Mouse (Mus musculus) cerebellum, adult 9-10 months (tissue): ENCODE measurements around the gene Samd4.

ENCODE experiments used
- DNase-seq: peaks from one replicate; pipeline ENCODE4 v3.0.0; 2022

Gene Samd4

DNA sequence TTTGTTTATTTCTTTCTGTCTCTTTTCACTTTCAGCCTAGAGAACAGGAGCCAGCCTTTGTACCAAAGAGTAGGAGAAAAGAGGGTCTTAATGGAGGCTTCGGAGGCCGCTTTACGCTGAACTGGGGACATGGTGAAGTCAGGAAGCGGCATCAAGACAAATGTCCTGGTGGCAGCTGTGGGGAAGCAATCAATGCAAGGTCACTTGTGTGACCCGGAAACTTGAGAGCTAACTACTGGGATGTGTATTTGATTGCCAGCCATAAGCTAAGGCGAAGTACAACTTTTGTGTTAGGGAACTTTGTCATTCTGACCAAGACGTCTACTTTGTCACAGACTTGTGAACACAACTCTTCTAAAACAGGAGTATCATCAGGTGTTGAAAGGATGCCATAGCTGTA is 73.5 kb downstream of the Samd4 start:
- DNase-seq, result no peak

DNA sequence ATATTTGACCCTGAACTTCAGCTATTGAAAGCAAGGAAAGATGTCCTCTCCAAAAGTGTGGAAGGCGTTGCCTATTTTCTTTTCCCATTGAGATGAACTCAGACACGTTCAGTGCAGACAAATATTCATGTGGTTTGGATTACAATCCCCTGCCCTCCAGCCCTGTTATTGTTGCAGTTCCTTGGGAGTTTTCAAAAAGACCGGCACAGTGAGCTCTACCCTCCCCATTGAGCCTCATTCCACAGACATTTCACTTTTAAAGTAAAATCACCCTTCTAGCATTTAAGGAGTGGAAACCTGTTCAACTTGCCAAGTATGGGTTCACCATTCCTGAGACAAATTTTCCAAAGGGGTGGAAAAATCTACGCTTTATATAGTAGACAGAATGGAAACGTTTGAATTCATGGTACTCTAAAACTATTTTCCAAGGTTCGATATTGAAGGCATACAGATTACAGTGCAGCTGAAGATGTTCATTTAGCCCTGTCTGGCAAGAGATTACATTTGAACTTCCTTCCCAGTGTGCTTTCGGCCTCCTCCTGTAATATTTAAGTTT is 76.6 kb downstream of the Samd4 start:
- DNase-seq, result no peak

- no peak for DNase-seq
Observed at GRCm38 (mm10) chr14:46959831-46960230, 77.2 kb downstream of the Samd4 start.

DNA sequence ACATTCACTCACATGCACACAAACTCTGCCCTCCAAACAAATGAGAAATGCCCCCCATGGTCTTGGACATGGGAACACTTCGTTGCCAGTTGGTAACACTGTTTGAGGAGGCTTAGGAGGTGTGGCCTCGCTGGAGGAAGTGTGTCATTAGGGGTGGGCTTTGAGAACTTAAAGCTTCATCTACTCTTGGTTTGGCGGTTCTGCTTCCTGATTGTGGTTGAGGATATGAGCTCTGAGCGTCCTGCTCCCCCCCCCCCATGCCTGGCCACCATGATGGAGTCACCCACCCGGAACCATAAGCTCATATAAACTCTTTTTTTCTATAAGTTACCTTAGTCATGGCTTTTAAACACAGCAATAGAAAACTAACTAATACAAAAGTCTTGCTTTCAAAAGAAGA is 80.2 kb downstream of the Samd4 start:
- DNase-seq, result no peak

DNA sequence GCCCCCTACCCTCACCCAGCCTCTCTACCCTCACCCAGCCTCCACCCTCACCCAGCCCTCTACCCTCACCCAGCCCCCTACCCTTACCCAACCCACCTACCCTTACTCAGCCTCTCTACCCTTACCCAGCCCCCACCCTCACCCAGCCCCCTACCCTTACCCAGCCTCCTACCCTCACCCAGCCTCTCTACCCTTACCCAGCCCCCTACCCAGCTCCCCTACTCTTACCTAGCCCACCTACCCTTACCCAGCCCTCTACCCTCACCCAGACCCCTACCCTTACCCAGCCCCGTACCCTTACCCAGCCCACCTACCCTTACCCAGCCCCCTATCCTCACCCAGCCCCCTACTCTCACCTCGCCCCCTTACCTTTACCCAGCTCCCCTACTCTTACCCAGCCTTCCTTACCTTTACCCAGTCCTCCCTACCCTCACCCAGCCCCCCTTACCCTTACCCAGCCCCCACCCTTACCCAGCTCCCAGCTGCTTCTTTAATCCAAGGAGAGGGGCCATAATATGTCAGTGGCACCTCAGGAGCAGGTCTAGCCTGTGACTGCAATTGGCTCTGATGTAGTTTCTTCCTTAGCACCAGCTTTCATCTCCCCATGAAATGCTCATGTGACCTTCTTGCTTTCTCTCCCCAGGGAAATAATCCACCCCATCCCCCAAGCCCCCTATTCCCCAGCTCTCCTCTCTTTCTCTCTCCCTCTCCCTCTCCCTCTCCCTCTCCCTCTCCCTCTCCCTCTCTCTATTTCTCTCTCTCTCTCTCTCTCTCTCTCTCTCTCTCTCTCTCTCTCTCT is 81.6 kb downstream of the Samd4 start:
- DNase-seq, result no peak

DNA sequence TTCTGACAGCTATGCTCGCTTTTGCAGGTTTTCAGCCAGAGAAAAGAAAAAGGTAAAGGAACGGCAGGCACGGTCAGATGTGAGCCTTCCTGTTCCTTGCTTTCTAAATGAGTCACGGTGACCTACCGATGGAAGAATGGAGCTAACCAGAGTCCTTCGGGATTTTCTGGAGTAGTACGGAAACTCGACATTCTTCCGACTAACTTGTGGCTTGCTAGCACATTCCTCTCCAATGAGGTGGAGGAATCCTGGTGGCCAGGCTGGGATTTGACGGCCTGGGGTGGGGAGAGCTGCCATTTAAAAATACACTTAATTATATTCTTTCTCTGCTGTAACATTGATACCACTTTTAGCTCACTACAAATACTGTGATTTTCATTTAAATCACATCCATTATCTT is 83.6 kb downstream of the Samd4 start:
- no peak for DNase-seq

- no peak for DNase-seq
Observed at GRCm38 (mm10) chr14:46968046-46968445, 85.4 kb downstream of the Samd4 start.

GRCm38 (mm10) chr14:46970673-46971072 is 88.0 kb downstream of the Samd4 start:
- DNase-seq, result peak; percentile 42

DNA sequence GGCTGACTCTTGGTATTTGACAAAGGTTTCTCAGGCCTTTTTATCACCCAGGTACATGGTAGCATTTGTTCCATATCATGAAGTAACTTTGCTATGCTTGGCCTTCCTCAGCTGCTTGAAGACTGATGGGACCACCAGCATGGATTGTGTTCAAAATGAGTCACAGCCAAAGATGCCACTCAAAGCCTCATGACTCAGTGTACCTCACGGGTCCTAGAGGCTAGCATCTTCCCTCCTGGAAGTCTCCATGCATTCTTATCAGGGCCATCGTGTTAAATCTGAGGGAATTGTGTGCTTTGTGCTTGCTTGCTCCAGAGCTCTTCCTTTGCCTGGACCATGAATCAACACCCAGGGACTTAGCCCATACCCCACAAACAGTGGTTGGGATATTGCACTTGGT is 89.1 kb downstream of the Samd4 start:
- no peak for DNase-seq

- DNase-seq, result no peak
Observed at GRCm38 (mm10) chr14:46974874-46975273, 92.2 kb downstream of the Samd4 start.

GRCm38 (mm10) chr14:46975969-46976368 is 93.3 kb downstream of the Samd4 start:
- no peak for DNase-seq

- no peak for DNase-seq
Observed at GRCm38 (mm10) chr14:46976712-46977111, 94.1 kb downstream of the Samd4 start.

- no peak for DNase-seq
Observed at GRCm38 (mm10) chr14:46977660-46978059, 95.0 kb downstream of the Samd4 start.

DNA sequence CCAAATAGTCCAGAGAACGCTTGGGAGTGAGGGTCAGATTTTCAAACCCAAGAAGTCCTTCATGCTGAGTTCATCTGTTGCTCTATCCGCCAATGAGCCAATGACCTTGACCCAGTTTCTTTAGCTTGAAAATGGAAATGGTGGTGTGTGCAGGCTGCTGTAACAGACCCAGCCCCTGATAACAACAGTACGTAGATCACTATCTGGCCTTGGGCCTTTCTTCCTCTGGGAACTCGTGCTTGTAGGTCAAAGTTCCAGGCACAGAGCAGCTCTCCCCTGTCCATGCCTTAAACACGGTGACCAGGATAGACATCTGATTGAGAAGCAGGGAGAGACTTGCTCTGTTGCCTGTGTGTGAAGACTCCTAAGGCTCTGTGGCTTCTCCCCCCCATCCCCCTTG is 96.5 kb downstream of the Samd4 start:
- DNase-seq, result no peak

- no peak for DNase-seq
Observed at GRCm38 (mm10) chr14:46980736-46981438, 98.2 kb downstream of the Samd4 start.

DNA sequence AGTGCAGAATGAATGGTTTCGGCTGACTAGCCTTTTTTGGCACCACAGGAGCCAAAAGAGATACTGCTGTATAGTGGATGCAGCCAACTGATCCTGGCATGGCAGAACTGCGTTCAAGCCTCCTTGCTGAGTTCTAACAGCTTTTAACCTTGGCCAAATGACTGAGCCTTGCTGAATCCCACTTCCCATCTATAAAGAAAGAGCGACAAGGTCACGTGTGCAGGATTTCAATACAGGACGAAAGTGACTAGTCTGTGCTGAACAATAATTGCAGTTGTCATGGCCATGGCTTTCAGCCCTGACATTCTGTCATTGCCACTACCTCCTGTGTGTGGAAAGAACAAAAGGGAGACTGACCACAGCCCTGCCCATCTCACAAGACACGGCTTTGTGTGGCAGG is 99.5 kb downstream of the Samd4 start:
- no peak for DNase-seq

DNA sequence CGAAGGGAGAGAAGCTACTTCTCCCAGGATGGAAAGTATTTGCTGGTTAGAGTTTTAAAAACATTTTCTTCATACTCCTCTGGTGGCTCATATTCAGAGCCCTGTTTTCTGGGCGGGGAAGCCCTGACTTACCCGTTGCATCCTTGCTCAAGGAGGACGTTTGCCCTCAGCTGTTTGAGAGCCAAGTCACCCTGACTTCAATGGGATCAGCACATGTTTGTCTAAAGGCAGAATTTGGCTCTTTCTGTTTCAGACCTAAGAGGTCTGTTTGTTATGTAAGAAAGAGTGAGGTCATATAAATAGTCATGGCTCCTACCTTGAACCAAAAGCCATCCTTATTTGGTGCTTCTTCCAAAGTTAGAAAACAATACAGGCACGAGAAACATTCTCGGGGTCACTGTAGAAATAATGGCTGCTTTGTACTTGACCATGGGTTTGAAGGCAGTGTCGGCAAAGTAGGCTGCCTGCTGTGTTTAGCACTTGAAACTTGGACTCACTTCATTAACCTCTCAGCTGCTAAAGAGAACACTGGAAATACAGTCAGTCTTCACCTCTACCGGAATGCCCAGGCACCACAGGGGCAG is 102.0 kb downstream of the Samd4 start:
- DNase-seq, result no peak

DNA sequence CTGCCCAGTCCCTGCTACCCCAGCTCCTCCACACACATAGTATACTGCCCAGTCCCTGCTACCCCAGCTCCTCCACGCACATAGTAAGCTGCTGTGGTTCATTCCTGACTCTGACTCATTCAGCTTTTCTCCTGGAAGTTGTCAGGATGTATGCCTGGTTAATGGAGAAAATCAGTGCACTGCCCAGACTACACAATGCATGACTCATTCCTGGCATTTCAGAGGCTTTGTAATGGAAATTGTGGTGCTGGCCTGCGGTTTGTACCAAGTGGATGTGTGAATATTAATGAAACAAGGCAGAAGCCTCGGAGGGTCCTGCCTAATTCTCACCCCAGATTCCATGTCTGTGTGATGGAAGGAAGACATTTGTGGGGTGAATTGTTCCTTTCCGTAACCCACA is 107.0 kb downstream of the Samd4 start:
- DNase-seq, result no peak

DNA sequence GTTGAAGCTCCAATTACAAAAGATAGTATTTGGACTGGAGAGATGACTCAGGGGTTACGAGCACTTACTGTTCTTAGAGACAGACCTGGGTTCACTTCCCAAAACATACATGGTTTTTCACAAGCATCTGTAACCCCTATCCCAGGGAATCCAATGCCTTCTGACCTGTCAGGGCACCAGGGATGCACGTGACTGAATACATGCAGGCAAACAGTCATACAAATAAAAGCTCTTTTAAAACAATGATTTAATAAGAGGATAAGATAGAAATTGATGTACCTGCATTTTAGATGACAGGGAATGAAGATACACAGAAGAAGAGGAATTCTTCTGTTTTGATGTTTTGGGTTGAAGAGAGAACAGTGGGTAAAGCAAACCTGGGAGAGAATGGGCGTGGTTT is 107.8 kb downstream of the Samd4 start:
- no peak for DNase-seq

DNA sequence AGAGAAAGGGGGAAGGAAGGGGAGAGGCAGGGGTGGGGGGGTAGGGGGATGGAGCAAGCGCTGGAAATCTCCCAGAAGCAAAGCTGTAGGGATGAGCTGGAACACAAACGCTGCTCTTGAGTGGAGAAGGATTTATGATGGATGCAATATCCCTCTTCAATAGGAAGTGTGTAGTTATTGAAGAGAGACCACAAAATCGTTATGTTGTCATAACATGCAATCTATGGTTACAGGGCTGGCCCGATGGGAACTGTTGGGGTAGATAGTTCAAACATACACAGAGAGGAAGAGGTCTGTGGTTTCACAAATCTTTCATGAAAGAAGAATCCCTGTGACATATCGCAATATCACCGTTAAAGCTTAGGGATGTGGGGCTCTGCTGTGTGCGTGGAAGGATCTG is 112.0 kb downstream of the Samd4 start:
- DNase-seq, result no peak

DNA sequence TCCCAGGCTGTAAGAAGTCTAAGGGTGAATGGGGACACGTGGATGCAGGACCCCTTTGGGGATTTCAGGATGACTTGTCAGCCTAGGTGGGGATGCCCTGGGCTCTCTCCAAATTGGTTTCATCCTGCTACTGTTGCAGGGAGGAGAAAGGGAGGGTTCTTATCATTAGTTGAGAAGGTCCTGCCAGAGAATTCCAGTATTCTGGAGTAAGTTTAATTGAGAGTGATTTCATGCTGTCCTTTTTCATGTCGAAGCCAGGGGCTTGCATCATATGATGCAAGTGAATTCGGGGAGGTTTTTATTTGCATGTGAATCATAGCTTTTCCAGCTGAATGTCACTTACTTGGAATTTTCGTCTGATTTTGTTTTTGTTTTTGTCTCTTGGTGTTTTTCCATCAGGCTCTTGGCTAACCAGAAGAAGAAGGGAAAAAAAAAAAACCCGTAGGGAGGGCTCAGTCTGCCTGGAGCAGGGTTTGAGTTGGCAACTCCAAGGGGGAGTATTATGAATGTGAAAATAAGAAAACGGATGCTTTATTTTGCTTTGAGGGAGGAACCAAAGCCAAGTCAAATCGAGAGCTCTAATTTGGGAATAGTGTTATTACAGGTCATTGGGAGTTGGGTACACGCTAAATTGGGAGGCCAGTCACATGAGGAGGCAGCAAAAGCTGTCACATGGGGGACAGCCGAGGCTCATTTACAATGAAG is 116.8 kb downstream of the Samd4 start:
- peak; percentile 26 for DNase-seq

DNA sequence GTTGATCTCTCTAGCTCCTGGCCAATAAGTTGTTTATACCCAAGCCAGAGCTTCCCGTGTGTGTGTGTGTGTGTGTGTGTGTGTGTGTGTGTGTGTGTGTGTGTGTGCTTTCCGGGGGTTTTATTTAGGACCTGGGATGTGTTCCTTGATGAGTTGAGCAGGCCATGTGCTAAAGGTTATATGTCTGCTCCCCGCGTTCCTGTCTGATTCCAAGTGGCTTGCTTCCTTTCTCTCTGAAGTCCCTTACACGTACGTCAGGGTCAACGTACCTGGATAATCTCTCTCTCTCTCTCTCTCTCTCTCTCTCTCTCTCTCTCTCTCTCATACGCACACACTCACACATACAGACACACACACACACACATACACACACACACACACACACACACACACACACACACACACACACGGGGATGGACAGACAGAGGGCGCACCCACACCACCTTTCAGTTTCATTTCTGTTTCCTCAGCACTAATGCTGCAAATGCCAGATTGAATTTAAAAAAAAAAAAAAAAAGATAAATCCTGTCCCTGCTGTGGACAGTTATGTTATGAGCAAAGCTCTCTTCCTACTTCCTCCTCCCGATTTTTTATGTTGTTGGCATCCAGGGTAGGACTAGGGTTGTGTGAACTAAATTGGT is 117.6 kb downstream of the Samd4 start:
- no peak for DNase-seq
